Mouse (Mus musculus) kidney, postnatal 14 days (tissue): ENCODE results near the gene Acadm.
A peak's percentile ranks its signal among the peaks of the same experiment; 100 is the strongest.

ENCODE experiments used
- DNase-seq: peaks from one replicate; pipeline ENCODE4 v3.0.0; 2022; ENCODE audit warnings: mixed read lengths

Gene Acadm

GRCm38 (mm10) chr3:153944335-153944990, at the start of gene Acadm:
Gene Acadm, minus strand, starts transcription at chr3:153944632.
- DNase-seq = peak; percentile 99

DNA sequence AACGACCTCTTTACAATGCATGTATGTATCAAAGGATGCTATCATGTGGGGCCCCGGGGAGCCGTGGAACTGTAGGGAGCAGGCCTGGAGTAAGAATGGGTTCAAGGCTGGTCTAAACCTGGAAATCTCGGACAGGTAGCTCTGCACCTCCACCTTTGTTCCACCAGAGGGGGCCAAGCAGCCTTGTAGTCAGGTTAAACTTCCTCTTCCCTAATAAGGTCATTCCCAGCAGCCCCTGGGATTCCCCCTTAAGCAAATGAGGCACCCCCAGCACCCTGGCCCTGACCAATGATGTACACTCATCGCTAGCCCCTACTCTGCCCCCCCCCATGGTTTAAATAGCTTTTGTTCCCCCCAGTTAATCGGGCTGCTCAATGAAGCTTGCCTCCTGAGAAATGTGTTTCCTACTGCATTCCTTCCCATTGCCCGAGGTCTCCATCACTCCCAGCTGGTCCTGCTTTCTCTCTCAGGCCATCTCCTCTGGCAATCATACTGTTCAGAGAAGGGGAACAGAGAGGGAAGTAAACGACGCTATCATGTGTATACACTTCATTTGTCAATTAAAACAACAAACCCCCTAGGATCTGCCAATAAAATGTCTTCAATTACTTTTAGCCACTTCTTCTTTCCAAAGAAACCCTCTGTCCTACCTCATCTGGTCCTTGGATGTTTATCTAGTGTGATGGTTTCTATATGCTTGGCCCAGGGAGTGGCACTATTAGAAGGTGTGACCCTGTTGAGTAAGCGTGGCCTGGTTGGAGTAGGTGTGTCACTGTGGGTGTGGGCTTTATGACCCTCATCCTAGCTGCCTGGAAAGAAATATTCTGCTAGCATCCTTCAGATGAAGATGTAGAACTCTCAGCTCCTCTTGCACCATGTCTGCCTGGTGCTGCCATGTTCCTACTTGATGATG, 40.3 kb upstream of the Acadm start:
- peak; percentile 32 for DNase-seq

- DNase-seq = no peak
Measured at GRCm38 (mm10) chr3:153980611-153981010, 36.2 kb upstream of the Acadm start.

DNA sequence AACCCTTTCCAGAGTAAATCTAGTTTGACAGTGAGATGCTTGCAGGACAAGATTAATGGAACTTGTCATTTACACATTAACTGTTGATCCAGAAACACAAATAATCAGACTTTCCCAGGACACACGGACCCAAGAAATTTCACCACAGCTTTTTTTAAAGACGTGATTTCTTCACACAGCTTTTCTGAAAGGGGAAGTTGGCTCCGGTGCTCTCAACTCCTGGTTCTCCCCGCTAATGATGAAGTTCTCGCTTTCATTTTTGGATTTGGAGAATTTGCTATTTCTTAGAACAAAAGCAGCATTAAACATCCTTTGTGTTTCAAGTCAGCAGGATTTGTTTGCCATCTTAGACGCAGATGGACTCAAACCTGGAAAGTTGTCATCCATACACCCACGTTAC, 31.4 kb upstream of the Acadm start:
- no peak for DNase-seq

DNA sequence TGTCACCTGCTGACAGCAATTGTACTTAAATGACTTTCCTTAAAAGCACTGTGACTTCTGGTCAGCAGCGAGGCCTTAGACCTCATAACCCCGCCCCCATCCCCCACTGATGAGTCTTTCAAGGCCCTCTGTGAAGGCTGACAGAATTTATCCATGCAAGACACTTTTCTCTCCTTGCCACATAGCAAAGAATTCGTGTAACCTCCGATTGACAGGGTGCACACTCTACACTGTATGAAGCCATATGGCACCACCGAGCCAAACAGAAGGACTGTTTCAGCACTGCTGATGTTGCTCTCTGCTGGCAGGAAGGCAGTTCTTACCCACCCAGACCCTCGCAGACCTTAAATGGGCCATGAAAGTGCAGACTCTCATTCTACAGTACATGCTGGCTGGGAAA, 30.6 kb upstream of the Acadm start:
- no peak for DNase-seq

- no peak for DNase-seq
Measured at GRCm38 (mm10) chr3:153973949-153974760, 29.7 kb upstream of the Acadm start.

DNA sequence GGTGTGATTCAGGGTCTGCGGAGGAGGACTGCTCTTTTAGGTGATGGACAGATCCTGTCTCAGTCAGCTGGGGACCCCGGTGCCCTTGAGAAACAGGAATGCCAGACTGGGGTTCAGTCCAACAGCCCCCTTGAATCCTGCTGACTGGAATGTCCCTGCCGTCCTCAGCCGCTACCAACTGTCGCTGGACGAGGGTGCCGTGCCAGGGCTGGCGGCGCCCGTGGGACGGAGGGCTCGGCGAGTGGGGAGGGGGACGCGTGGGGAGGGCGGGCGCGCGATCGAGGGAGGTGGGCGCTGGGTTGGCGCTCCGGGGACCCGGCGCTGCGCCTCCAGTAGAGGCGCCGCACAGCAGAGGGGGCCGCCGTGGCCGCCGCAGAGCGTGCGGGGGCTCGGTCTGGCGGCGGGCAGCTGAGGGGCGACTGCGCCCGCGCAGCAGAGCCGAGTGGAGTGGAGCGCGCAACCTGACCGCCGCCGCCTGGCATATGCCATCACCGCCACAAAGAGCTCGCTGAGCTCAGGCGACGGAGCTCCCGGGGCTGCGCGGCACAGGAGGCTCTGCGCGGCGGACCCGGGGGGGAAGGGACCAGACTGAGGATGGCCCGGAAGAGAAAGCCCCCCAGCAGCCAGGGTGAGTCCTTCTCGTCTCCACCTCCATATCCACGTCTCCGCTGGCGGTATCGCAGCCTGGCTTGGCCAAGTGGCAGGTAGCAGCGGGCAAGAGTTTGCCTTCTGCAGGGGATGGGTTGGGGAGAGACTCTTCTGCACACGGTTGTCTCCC, 28.9 kb upstream of the Acadm start, which contains the start of gene Slc44a5:
Slc44a5 (plus strand) TSS at position 266 of the 778 bp plus-strand sequence.
- peak; percentile 21 for DNase-seq

DNA sequence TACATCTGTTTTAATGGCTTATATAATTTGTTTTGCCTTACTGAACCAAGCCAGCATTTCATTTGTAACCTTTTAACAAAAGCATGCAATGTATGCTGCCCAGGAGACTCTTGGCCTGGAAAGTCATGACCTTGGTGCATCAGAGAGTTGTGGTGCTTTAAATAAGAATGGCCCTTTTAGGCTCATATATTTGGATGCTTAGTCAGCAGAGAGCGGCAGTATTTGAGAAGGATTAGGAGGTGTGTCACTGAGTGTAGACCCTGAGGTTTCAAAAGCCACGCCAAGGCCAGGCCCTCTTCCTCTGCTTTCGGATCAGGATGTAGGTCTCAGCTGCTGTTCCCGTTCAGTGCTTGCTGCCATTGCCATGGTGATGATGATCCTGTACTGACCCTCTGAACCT, 25.0 kb upstream of the Acadm start:
- DNase-seq = no peak

DNA sequence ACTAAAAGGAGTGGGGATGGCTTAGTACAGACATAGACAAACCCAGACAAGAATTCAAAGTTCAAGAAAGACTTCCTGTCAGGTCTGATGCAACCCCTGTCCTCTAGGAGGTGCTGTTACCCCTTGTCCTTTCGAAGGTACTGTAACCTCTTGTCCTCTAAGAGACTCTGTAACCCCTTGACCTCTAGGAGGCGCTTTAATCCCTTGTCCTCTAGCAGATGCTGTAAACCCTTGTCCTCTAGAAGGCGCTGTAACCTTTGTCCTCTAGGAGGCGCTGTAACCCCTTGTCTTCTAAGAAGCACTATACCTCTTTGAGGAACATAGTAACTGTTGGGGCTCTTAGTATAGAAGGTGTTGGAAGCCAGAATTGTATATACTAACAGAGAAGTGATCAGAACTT, 24.1 kb upstream of the Acadm start:
- no peak for DNase-seq

GRCm38 (mm10) chr3:153967447-153967846, 23.0 kb upstream of the Acadm start:
- no peak for DNase-seq

DNA sequence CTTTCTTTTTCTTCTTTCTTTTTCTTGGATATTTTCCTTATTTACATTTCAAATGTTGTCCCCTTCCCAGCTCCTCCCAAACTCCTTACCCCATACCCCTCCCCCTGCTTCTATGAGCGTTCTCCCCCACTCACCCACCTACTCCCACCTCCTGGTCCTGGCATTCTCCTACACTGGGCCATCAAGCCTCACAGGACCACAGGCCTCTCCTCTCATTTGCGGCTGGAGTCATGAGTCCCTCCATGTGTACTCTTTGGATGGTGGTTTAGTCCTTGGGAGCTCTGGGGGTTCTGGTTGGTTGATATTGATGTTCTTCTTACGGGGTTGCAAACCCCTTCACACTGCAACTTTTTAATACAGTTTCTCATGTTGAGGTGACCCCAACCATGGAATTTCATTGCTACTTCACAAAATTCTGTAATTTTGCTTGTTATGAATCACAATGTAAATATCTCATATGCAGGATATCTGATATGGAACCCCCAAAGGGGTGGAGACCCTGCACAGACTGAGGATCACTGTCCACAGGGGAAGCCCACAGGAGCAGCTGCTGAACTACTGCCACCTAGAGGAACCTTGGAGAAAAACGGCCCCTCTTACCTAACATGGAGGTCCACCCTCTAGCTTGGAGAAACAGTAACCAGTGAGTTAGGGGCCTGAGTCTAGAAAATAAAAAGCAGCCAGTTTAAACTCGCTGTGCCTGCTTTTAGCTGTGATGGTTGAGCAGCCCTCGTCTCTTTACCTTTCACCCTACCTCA, 17.4 kb upstream of the Acadm start:
- DNase-seq = no peak

DNA sequence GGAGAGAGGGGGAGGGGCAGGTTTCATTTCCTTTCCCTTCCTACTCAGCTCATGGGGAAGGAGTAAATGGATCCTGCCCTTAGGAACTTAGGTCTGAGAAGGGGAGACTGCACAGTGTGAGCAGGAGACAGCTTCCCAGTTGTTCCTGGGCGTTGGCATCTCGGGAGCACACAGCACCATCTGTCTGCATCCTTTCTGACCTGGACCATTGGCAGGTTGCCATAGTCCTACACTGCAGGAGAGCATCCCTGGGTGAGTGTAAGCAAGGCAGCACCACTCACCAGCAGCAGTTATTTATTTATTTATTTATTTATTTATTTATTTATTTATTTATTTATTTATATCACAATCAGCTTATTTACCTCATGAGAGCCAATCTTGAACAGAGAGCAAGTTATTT, 16.5 kb upstream of the Acadm start:
- no peak for DNase-seq

DNA sequence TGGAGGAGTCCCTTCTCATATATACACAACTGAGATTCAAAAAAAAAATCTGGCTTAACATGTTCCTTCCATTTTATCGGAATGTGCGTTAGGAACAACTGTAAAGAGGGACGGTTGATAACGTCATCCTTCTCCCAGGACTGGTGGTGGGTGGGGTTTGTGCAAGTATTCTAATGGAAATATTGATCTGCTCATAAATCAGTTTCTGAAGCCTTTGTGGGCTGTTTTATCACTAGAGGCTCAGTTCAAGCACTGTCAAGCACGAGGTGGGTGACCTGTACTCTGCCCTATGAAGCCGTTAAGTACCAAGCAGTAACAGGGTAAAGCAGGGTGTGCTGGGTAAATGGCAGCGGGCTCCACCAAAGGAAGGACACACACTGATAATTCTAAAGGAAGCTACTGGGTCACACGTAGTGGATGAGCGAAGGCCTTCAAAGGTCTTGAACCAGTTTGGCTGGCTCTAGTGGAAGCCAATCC, 15.3 kb upstream of the Acadm start:
- no peak for DNase-seq

DNA sequence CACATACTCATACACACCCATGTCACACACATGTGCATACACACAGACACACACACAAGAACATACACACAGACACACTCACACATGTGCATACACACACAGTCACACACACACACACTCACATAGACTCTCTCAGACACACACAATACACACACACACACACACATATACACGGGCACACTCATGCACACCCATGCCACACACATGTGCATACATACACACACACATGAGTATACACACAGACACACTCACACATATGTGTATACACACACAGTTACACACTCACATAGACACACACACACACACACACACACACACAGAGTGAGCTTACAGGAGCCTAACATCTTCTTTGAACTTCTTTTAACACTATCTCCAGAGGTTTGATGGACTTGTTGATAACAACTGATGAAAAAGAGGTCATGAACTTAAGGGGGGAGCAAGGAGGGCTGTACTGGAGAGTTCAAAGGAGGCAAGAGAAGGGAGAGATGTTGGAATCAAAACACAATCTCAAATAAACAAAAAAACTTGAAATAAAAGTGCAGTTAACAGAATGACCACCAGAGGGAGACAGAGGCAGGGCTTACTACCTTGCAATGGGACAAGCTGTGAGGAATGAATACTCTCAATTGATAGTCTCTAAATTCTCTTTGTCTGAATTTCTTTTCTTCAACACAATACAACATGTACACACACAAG, 14.8 kb upstream of the Acadm start:
- DNase-seq = peak; percentile 47

DNA sequence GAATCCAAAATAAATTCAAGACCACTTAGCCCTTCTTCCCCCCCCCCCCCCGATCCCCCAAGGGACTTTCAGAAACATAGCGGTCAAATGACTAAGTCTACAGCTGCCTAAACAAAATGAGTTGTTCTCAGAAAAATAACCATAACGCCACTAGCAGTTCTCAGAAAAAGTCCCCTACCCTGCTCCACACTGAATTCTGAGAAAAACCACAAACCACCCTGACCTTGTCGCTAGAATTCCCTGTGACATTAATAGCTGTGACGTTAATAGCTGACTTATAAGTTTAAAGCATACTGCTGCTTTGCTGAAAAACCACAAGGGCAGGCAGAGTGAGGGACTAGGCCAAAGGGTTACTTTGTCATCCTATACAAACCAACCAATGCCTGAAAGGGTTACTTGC, 13.5 kb upstream of the Acadm start:
- no peak for DNase-seq

GRCm38 (mm10) chr3:153948176-153948575, 3.7 kb upstream of the Acadm start:
- DNase-seq = no peak

DNA sequence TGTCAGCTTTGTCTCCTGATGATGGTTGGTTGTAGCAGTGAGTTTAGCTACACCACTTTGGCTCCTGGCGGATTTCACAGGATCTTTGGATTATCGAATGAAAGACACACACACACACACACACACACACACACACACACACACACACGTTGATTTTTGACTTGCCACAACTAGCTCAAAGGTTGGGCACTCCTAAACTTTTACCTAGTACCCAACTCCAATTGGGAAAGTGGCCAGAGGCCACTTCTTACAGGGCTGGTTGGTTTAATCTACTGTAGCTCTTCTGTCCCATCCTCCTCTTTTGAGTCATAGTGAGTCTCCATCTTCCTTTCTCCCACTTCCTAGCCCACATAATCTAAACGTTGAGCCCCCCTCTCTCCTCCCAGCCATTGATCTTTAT, 2.8 kb upstream of the Acadm start:
- DNase-seq = no peak

DNA sequence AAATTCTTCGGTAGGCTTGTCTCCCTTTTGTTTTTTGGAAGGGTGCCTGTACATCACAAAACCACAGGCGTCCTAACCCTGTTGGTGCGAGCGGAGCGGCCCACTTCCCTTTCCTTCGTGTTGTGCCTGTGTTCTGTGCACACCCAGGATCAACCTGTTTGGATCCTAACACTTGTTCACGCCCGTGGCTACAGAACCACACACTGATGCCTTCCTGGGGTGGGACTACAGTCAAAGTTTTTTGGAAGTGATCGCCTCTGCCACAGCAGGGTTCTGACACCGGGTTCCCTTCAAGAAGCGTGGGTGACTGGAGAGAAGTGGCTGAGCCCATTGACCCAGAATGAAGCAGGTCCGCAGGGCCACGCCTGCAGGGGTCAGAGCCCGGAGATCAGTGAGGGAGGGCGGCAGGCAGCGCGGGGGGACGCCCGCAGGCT, 514 bp downstream of the Acadm start:
- no peak for DNase-seq

DNA sequence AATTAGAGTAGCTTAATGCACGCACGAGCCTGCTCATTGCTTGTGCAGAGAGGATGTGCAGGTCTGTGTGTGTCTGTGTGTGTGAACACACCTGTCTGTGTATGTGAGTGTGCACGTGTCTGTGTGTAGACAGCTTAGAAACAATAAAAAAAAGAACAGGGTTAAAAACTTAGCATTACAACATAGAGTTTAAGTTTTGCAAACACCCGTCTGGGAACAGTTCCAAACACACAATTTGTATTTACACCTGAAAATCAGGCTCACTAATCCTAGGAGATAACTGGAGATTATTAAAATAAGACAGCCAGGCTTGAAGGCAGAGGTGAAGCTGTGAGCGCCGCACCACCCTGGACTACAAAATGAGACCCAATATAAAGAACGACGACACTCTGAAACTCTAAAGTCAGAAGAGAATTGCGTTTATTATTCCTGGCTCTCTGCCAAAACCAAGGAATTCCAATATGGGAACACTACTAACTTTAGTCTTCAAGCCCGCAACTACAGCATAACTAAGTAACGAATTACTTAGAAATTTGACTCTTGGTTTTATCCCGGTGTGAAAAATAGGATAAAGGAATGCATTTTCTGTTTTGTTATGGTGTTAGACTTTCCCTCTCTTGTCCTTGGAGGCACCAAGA, 1.3 kb downstream of the Acadm start:
- DNase-seq = peak; percentile 41

DNA sequence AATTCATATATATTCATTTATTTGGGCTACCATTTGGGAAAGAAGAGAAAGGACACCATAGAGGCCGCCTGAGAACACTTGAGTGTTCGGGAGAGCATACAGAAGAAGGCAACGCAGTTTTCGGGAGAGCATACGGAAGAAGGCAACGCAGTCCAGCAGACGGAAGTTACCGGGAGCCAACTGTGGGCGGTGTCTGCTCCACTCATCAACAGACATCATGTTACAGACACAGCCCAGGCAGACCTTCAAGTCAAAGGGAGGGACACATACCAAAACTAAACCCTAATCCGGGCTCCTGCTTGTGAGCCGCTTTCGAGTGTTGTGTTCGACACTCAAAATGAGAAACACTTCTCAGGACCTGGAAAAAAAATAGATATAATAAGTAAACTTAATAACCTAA, 2.8 kb downstream of the Acadm start:
- no peak for DNase-seq
